Mouse (Mus musculus): Measurements from ENCODE around the gene Angel2.

The Angel2 gene

GRCm38 (mm10) chr1:190989437-190990082 is 64.6 kb downstream of the Angel2 start:
- DNase-seq: no peak

- DNase-seq: peak; percentile 97
These were observed 70.6 kb downstream of the Angel2 start for GRCm38 (mm10) chr1:190995548-190995947.

- DNase-seq: no peak
These were observed 71.5 kb downstream of the Angel2 start for GRCm38 (mm10) chr1:190996346-190996877.
